Mouse (Mus musculus) layer of hippocampus, adult 11-12 months (tissue): Measurements from ENCODE around the gene Prkab2.

Experiments used
- DNase-seq: peaks from one replicate; pipeline ENCODE4 v3.0.0; 2022; ENCODE audit warnings: low spot score

Gene Prkab2

GRCm38 (mm10) chr3:97691443-97692017 is 33.5 kb downstream of the Prkab2 start:
- DNase-seq, result no peak

DNA sequence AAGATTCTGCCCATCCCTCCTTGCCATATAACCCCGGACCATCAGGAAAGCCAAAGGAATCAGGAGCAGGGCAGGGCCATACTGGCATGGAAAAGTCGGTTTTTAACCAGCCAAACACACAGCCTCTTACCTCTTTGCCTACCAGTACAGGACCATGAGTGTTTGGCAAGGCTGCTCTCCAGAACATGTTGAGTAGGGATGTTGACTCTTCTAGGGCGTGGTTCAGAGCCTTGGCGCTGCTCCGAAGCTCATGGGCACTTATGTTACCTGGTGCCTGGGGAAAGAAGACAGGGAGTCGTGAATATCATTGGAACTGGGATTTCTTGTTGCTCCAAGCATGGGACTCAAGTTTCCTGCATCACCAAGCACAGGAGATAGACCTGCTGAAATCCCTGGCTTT is 35.8 kb downstream of the Prkab2 start:
- DNase-seq, result no peak

GRCm38 (mm10) chr3:97696866-97697265 is 38.9 kb downstream of the Prkab2 start:
- DNase-seq, result no peak

DNA sequence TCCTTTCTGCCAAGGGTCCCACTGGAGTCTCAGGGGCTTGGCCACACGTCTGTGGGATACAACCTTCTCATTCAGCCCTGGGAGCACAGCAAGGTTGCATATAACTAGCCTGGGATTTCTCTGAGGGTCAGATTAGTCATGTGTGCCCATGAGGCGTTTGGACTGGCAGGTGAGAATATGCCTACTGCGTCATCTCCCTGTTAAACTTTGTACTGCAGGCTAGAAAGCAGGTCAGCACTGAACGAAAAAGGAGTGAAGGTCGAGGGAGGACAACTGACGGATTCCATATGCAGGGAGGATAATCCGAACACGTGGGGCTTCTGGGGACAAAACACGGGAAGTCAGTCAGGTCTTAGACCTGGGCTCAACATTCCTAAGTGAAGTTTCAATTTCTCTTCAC is 39.3 kb downstream of the Prkab2 start:
- no peak for DNase-seq

GRCm38 (mm10) chr3:97699061-97699460 is 41.1 kb downstream of the Prkab2 start:
- no peak for DNase-seq

- no peak for DNase-seq
Observed at GRCm38 (mm10) chr3:97701198-97701597, 43.2 kb downstream of the Prkab2 start.

DNA sequence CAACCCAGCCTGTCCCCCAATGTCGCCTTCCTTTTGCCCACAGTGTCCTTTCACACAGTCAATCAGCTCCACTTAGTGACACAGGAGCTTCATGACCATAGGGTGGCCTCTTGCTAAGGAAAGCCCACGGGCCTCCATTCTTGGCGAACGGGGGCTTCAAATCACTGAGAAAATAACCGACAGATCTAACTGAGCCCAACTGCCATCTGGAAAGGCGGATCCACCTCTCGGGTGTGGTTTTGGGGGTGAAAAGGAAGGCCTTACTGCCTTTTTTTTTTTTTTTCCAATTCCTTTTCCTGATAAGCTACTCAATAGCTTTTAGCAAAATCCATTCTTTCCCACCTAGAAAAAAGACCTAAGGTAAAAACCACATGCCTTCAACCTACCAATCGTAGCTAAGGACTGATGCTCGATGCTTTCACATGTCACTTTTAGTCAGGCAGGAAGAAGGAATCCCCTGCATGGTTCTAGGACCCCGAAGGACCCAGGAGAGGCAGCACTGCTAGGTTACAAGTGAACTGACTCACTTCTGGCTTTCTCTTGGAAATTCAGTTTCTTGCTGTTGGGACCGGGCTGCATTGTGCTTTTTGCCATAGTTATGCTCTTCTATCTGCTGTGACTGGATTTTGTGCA is 44.6 kb downstream of the Prkab2 start:
- DNase-seq, result no peak

- DNase-seq, result no peak
Observed at GRCm38 (mm10) chr3:97705508-97705907, 47.5 kb downstream of the Prkab2 start.

- DNase-seq, result no peak
Observed at GRCm38 (mm10) chr3:97706561-97706960, 48.6 kb downstream of the Prkab2 start.

GRCm38 (mm10) chr3:97710134-97710533 is 52.1 kb downstream of the Prkab2 start:
- DNase-seq, result no peak

- DNase-seq, result no peak
Observed at GRCm38 (mm10) chr3:97710881-97711280, 52.9 kb downstream of the Prkab2 start.

DNA sequence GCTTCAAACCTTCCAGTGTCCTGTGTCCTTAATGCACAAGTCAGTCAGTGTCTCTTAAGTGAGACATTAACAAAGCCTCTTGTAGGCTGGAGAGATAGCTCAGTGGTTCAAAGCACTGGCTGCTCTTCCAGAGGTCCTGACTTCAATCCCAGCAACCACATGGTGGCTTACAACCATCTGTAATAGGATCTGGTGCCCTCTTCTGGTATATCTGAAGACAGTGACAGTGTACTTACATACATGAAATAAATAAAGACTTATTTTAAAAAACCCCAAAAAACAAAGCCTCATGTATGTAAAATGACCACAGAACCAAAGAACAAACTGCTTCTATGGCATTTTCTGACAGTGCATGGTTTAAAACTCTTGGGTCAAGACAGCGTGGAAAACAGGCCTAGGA is 57.9 kb downstream of the Prkab2 start:
- DNase-seq, result no peak

DNA sequence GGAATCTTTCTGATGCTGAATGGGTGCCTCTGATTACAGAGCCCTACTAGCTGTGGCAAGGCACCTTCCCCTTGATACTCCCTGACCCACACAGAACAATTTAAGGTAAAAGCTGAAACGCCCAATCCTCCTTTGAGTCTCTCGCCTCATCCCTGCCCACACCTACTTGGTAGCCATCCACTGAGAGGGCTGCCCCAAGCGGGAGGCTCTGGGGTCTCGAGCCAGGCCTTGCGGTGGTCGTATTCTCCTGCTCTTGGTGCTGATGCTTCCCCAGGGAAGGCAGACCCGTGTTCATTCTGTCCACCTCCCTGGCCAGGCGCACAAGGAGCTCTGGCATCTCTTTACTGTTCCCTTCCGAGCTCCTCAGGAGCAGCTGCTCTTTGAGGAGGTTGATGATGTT is 61.1 kb downstream of the Prkab2 start:
- no peak for DNase-seq
